Mouse (Mus musculus) brain, embryonic 14.5 days (tissue): Measurements from ENCODE around the gene Pdha2.

Experiments used
- CTCF ChIP-seq: fragments of 200-500 bp; IDR thresholded peaks from 2 replicates; pipeline ENCODE4 v1.5.1; 2012; ENCODE audit warnings: inconsistent platforms, mild to moderate bottlenecking, moderate library complexity, borderline replicate concordance; ENCODE audit not compliant: insufficient read depth, insufficient read length; ENCODE audit errors: extremely low read depth
- POLR2A ChIP-seq: fragments of 200-500 bp; IDR thresholded peaks from 2 replicates; pipeline ENCODE4 v1.6.1; 2012; ENCODE audit warnings: mild to moderate bottlenecking, inconsistent platforms, borderline replicate concordance; ENCODE audit not compliant: poor library complexity, insufficient read depth, insufficient read length, severe bottlenecking; ENCODE audit errors: extremely low read depth

GRCm38 (mm10) chr3:141214197-141214596, 2.0 kb upstream of the Pdha2 start:
- TF ChIP-seq CTCF (no peak), POLR2A (no peak)
